Mouse (Mus musculus): ENCODE results near the gene Prcd. TPM values are rescaled to one million over a fixed set of nuclear protein-coding genes. Genes with fewer than 3 reads are reported as not detected.
"Not testable (repeated sequence)": the region's sequence is repeated elsewhere in the genome, so short reads cannot be mapped to it uniquely, and the experiment has no call there.

Prcd gene
- 1.4 and 1.9 TPM in 2 replicates for polyA plus RNA-seq (2015; fragmentation: Nextera tagmentation; extraction: Ambion mirVana)

DNA sequence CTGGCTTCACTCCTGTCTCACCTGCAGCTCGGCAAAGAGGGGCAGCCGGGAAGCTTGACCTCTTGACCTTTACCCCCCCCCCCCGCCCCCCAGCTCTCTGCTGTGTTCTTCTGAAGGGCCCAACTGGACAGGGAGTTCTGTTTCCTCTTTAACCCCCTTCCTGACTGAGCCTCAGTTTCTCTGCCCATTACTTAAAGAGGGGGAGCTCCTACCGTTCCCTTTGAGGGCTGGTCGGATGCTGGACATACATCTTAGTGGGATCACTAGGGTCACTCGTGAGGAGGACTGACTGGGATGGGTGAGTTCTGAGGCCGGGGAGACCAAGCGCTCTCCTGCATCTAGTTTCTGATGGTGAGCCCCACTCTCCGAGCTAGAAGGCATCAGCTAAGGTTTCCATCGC lies at the start of gene Prcd:
TSS of gene Prcd (plus strand) at position 301 of the 400 bp plus-strand sequence.
- Histone ChIP-seq H3K9ac (ENCODE audit: low read depth, low read length) (peak within 1 kb of the TSS; percentile 76), H3K4me2 (ENCODE audit: low read depth, low read length) (peak within 1 kb of the TSS; percentile 96), H3K9me3 (ENCODE audit: control insufficient read depth, low read length) (no peaks in the 10 kb centered on the region), H3K27ac (ENCODE audit: low read length) (no peak within 1 kb of the TSS), H3K4me3 (ENCODE audit: low read length) (peak within 1 kb of the TSS; percentile 59), H3K4me1 (ENCODE audit: control insufficient read depth, insufficient read depth, low read length) (peaks cover 30% of the 10 kb centered on the region), H3K36me3 (ENCODE audit: control insufficient read depth, insufficient read depth, low read length) (no peaks in the 10 kb centered on the region), H3K27me3 (replicated peaks; ENCODE audit: control insufficient read depth, insufficient read depth, low read length) (peaks cover 16% of the 10 kb centered on the region; the same call in 1 of the 2 replicates)
- no peak for ATAC-seq
- WGBS: 6% methylated on average over 10 of the region's 10 CpGs

DNA sequence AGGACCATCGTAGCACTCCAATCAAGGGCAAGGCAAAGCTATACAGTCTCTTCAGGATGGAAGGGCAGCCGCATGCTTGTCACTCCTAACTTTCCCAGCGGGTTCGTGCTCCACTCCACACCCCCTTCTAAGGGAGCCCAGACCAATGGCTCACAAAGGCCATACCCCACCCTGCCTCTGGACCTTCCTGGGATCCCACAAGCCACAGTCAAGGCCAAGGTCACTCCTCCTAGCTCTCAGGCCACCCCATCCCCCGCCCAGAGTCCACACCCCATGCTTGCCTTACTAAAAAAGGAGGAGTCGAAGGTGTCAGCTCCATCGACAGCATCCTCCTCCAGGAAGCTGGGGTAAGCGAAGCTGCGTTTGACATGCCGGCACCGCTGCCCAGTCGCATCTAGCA lies 49.2 kb upstream of the Prcd start:
- Histone ChIP-seq H3K36me3 (ENCODE audit: control insufficient read depth, insufficient read depth, low read length) (peaks cover 7% of the 10 kb centered on the region; the same call in 1 of the 2 replicates), H3K9me3 (ENCODE audit: control insufficient read depth, low read length) (no peaks in the 10 kb centered on the region), H3K4me3 (ENCODE audit: low read length) (no peak overlapping the region), H3K27me3 (replicated peaks; ENCODE audit: control insufficient read depth, insufficient read depth, low read length) (no peaks in the 10 kb centered on the region), H3K9ac (ENCODE audit: low read depth, low read length) (no peak overlapping the region), H3K27ac (ENCODE audit: low read length) (no peak overlapping the region), H3K4me1 (ENCODE audit: control insufficient read depth, insufficient read depth, low read length) (no peaks in the 10 kb centered on the region), H3K4me2 (ENCODE audit: low read depth, low read length) (no peak overlapping the region)
- WGBS: 91% methylated on average over 12 of the region's 12 CpGs
- no peak for ATAC-seq

DNA sequence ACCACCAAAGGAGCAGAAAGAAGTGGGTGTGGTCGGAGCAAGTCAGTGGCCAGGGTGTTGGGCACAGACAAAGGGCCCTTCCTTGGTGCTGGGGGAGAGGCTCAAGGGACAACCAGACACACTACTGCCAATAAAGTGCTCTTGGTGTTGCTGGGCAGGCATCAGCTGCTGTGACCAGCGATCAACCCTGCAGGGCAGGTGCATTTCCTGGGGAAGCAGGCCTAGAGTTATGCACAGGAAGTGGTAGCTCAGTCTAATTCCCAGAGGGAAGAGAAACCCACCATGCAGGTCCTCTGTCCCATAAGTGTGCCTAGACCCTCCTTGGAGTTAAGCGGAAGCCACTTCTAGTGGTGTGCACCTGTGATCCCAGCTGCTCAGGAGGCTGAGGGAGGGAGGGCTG lies 45.6 kb upstream of the Prcd start:
- Histone ChIP-seq H3K4me2 (ENCODE audit: low read depth, low read length) (no peak overlapping the region), H3K9me3 (ENCODE audit: control insufficient read depth, low read length) (no peaks in the 10 kb centered on the region), H3K4me3 (ENCODE audit: low read length) (no peak overlapping the region), H3K27me3 (replicated peaks; ENCODE audit: control insufficient read depth, insufficient read depth, low read length) (no peaks in the 10 kb centered on the region), H3K36me3 (ENCODE audit: control insufficient read depth, insufficient read depth, low read length) (peaks cover 3% of the 10 kb centered on the region; the same call in 1 of the 2 replicates), H3K27ac (ENCODE audit: low read length) (no peak overlapping the region), H3K4me1 (ENCODE audit: control insufficient read depth, insufficient read depth, low read length) (no peaks in the 10 kb centered on the region), H3K9ac (ENCODE audit: low read depth, low read length) (no peak overlapping the region)
- 91% methylated on average over 3 of the region's 3 CpGs for WGBS
- ATAC-seq: no peak

DNA sequence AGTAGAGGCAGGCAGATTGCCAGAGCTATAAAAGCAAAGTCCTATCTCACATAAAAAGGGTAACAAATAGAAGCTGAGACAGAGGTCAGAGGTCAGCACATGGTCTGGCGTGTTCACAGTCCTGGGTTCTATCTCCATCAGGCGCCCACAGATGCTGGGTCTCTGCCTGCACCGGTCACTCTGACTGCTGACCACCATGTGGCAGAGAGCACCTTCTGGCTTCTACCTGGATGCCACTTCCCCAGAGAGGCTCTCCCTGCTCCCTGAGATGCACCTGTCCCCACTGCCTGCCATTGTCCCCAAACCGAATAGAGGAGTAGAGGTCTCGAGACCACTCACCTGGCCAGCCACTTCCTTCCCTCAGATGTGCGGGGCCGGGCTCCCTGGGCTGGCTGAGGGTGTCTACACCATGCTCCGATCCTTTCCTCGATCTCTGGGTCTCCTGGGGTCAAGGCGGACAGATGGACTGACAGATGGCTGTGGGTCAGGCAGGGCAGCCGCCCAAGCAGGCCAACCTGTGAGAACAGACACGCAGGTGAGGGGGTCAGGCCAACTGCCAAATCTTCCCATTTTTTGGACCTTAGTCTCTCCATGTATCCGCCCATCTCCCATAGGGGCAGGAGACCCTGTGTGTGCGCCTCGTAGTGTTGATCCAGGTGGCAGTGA lies 43.2 kb upstream of the Prcd start:
- H3K27me3 ChIP-seq (replicated peaks; ENCODE audit: control insufficient read depth, insufficient read depth, low read length): no peaks in the 10 kb centered on the region
- no peak overlapping the region for H3K27ac ChIP-seq (ENCODE audit: low read length)
- no peak overlapping the region for H3K4me3 ChIP-seq (ENCODE audit: low read length)
- H3K9ac ChIP-seq (ENCODE audit: low read depth, low read length): no peak overlapping the region
- H3K4me2 ChIP-seq (ENCODE audit: low read depth, low read length): no peak overlapping the region
- H3K4me1 ChIP-seq (ENCODE audit: control insufficient read depth, insufficient read depth, low read length): peaks cover 2% of the 10 kb centered on the region; the same call in 1 of the 2 replicates
- H3K36me3 ChIP-seq (ENCODE audit: control insufficient read depth, insufficient read depth, low read length): no peaks in the 10 kb centered on the region
- 83% methylated on average over 15 of the region's 15 CpGs for WGBS
- no peak for ATAC-seq
- no peaks in the 10 kb centered on the region for H3K9me3 ChIP-seq (ENCODE audit: control insufficient read depth, low read length)

DNA sequence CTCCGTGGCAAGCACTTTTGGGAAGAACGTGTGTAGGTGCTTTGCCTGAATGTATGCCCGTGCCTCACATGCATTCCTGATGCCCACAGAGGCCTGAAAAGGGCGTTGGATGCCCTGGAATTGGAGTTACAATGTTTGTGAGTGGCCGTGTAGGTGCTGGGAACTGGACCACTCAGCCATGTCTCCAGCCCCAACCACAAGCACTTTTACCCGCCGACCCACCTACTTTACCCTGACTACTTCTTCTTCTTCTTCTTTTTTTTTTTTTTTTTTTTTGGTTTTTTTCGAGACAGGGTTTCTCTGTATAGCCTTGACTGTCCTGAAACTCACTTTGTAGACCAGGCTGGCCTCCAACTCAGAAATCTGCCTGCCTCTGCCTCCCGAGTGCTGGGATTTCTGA lies 42.2 kb upstream of the Prcd start:
- not testable (repeated sequence) for H3K4me2 ChIP-seq (ENCODE audit: low read depth, low read length); H3K27ac ChIP-seq (ENCODE audit: low read length); H3K27me3 ChIP-seq (replicated peaks; ENCODE audit: control insufficient read depth, insufficient read depth, low read length); H3K4me3 ChIP-seq (ENCODE audit: low read length); H3K9me3 ChIP-seq (ENCODE audit: control insufficient read depth, low read length); H3K9ac ChIP-seq (ENCODE audit: low read depth, low read length); H3K36me3 ChIP-seq (ENCODE audit: control insufficient read depth, insufficient read depth, low read length); ATAC-seq
- H3K4me1 ChIP-seq (ENCODE audit: control insufficient read depth, insufficient read depth, low read length): peaks cover 12% of the 10 kb centered on the region
- 93% methylated on average over 9 of the region's 9 CpGs for whole genome bisulfite sequencing

DNA sequence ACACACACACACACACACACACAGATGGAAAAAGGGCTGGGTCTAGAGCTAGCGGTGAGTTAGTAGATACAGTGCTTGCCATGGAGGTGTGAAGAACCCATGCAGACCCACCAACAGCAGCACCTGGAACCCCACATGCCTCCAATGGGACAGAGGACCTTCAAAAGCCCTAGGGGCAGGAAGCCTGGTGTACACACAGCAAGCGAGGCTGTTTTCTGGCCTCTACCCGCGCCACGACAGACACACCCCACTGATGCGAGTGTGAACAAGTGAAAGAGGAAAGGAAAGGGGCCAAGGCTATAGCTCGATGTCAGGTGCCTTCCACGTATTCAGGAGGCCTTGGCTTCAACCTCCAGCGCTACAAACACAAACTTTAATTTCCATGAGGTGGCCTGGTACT lies 41.5 kb upstream of the Prcd start:
- ATAC-seq: no peak
- Histone ChIP-seq H3K27ac (ENCODE audit: low read length) (no peak overlapping the region), H3K4me3 (ENCODE audit: low read length) (no peak overlapping the region), H3K36me3 (ENCODE audit: control insufficient read depth, insufficient read depth, low read length) (no peaks in the 10 kb centered on the region), H3K4me1 (ENCODE audit: control insufficient read depth, insufficient read depth, low read length) (peaks cover 15% of the 10 kb centered on the region), H3K4me2 (ENCODE audit: low read depth, low read length) (no peak overlapping the region), H3K9ac (ENCODE audit: low read depth, low read length) (no peak overlapping the region), H3K9me3 (ENCODE audit: control insufficient read depth, low read length) (no peaks in the 10 kb centered on the region), H3K27me3 (replicated peaks; ENCODE audit: control insufficient read depth, insufficient read depth, low read length) (no peaks in the 10 kb centered on the region)
- WGBS: 91% methylated on average over 9 of the region's 9 CpGs

DNA sequence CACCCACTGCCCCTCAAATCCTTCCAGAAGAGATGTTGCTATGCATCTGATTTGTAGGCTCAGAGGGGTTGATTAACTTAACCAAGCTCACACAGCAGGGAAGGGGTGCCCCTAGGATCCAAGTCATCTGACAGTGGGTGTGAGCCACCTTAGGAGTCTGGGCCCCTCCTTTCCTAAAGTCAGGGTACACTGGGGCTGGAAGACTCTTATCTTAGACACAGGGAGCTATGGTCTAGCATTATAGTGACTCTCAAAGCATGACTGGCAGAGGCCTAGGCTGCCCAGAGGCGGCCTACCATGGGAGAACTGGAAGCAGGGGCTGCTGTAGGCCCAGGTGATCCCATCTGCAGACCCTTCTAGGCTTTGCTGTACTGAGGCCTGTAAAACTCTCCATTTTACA lies 40.8 kb upstream of the Prcd start:
- Histone ChIP-seq H3K27ac (ENCODE audit: low read length) (no peak overlapping the region), H3K9ac (ENCODE audit: low read depth, low read length) (no peak overlapping the region), H3K9me3 (ENCODE audit: control insufficient read depth, low read length) (no peaks in the 10 kb centered on the region), H3K4me3 (ENCODE audit: low read length) (no peak overlapping the region), H3K4me1 (ENCODE audit: control insufficient read depth, insufficient read depth, low read length) (peaks cover 15% of the 10 kb centered on the region), H3K27me3 (replicated peaks; ENCODE audit: control insufficient read depth, insufficient read depth, low read length) (no peaks in the 10 kb centered on the region), H3K4me2 (ENCODE audit: low read depth, low read length) (no peak overlapping the region), H3K36me3 (ENCODE audit: control insufficient read depth, insufficient read depth, low read length) (no peaks in the 10 kb centered on the region)
- ATAC-seq: no peak
- WGBS: 92% methylated on average over 1 of the region's 1 CpGs

DNA sequence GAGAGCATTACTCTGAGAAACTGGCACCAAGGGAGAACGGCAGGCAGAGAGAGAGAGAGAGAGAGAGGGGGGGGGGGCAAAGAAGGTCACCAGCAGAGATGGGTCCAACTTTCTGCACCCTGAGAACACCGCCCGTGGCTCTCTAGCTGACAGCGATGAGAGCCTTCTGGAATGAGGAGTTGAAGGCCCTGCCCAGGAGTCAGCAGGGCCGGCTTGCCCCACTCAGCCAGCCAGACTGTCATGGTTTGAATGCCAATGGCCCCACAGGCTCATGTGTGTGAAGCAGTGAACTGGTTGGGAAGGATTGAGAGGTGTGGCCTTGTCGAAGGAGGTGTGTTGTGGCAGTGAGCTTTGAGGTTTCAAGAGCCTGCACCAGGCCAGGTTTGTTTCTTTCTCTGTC lies 40.1 kb upstream of the Prcd start:
- Histone ChIP-seq H3K27me3 (replicated peaks; ENCODE audit: control insufficient read depth, insufficient read depth, low read length) (no peaks in the 10 kb centered on the region), H3K4me3 (ENCODE audit: low read length) (no peak overlapping the region), H3K4me1 (ENCODE audit: control insufficient read depth, insufficient read depth, low read length) (peaks cover 15% of the 10 kb centered on the region), H3K4me2 (ENCODE audit: low read depth, low read length) (no peak overlapping the region), H3K27ac (ENCODE audit: low read length) (no peak overlapping the region), H3K36me3 (ENCODE audit: control insufficient read depth, insufficient read depth, low read length) (no peaks in the 10 kb centered on the region), H3K9ac (ENCODE audit: low read depth, low read length) (no peak overlapping the region), H3K9me3 (ENCODE audit: control insufficient read depth, low read length) (no peaks in the 10 kb centered on the region)
- no peak for ATAC-seq
- 90% methylated on average over 6 of the region's 6 CpGs for WGBS

DNA sequence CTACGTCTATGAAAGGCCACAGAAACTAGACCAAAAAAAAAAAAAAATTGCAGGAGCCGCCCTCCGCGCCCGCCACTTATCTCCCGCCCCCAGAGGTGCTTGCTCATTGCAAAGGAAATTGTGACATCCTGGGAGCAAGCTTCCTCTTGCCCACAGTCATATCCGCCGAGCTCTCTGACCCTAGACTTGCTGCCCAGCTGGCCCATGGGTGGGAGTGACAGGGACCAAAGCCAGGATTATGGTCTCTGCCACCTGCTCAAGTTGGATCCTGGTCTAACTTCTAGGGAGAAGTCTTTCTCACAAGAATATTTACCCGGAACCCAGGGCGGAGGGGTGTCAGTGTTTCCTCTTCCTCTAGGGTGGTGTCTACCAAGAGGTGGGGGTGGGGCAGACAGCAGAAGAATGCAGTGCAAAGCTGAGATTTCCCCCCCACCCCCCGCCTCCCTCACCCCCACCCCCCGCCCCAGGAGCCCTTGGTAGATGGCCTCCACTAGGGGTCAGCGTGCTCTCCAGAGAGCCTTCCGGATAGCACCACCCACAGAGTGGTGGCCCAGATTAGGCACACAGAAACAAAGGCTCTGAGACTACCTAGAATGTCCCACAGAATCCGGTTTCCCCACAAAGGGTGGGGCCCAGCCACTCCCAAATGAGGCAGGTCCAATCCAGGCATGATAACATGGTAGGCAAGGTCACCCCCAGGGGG lies 37.4 kb upstream of the Prcd start:
- Histone ChIP-seq H3K9me3 (ENCODE audit: control insufficient read depth, low read length) (no peaks in the 10 kb centered on the region), H3K27ac (ENCODE audit: low read length) (no peak overlapping the region; the same call in 1 of the 2 replicates), H3K4me1 (ENCODE audit: control insufficient read depth, insufficient read depth, low read length) (peaks cover 33% of the 10 kb centered on the region), H3K9ac (ENCODE audit: low read depth, low read length) (no peak overlapping the region), H3K4me2 (ENCODE audit: low read depth, low read length) (0 out of 2 replicates have a peak overlapping the region, but pooled peaks have one; percentile 11), H3K4me3 (ENCODE audit: low read length) (no peak overlapping the region), H3K27me3 (replicated peaks; ENCODE audit: control insufficient read depth, insufficient read depth, low read length) (no peaks in the 10 kb centered on the region), H3K36me3 (ENCODE audit: control insufficient read depth, insufficient read depth, low read length) (no peaks in the 10 kb centered on the region)
- peak; percentile 55 for ATAC-seq
- 36% methylated on average over 15 of the region's 15 CpGs for WGBS
